9 mouse cellular contexts compared by ENCODE assay signal in the genomic region with DNA sequence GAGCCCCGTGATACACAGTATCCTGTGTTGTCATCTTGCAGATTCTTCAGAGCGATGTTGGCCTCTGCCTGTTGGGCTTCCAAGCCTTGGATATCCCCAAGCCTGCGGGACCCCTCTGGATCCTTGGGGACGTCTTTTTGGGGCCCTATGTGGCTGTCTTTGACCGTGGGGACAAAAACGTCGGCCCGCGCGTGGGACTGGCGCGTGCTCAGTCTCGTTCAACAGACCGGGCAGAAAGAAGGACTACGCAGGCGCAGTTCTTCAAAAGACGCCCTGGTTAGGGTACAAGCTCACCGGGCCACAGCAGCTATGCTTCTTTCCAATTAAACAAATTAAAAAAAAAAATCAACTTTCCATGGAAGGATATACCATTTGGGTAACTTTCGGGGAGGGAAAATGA. TPM values are rescaled to one million over a fixed set of nuclear protein-coding genes. Genes with fewer than 3 reads are reported as not detected.
DNase-seq lines count a peak whose midpoint lies in the region; ATAC-seq lines count a peak whose summit lies in the region.
"Had no signal": no experiment of that assay in that cellular context is flagged by ENCODE, and none has a peak within 500 bp of the region (broad histone marks: within the 10 kb centered on the region; RNA-seq: fewer than 3 reads in every experiment).

No protein-coding gene starts in this region.

- no peak overlapping the region for H3K27ac ChIP-seq in heart, embryonic 16.5 days (ENCODE audit: low read length)
- H3K27ac ChIP-seq in hindbrain, embryonic 15.5 days (replicated peaks) = peak overlapping the region; percentile 80
- no peak overlapping the region for H3K27ac ChIP-seq in liver, embryonic 12.5 days
- no peak overlapping the region for H3K27ac ChIP-seq in stomach, embryonic 14.5 days (ENCODE audit: low read length)

- H3K9me3 ChIP-seq in heart, embryonic 16.5 days (replicated peaks; ENCODE audit: control insufficient read depth, low read length) = no peaks in the 10 kb centered on the region
- H3K9me3 ChIP-seq in hindbrain, embryonic 15.5 days = no peaks in the 10 kb centered on the region
- H3K9me3 ChIP-seq in liver, embryonic 12.5 days (replicated peaks) = no peaks in the 10 kb centered on the region; the same call in 1 of the 2 replicates
- no peaks in the 10 kb centered on the region for H3K9me3 ChIP-seq in stomach, embryonic 14.5 days (ENCODE audit: control insufficient read depth, low read depth, low read length)

- no peak for DNase-seq in heart, postnatal 4 days
- DNase-seq in cerebellum, adult 9-11 months = peak; percentile 89
- no peak for DNase-seq in thymus, postnatal 10 days (ENCODE audit: low spot score in 2 of 2)
- no peak for DNase-seq in spleen, postnatal 14 days (ENCODE audit: low spot score in 2 of 2)

- H3K4me1 ChIP-seq in heart, embryonic 16.5 days (ENCODE audit: control insufficient read depth, insufficient read depth, low read length) = peaks cover 12% of the 10 kb centered on the region
- peaks cover 48% of the 10 kb centered on the region for H3K4me1 ChIP-seq in hindbrain, embryonic 15.5 days (replicated peaks)
- H3K4me1 ChIP-seq in liver, embryonic 12.5 days = peaks cover 35% of the 10 kb centered on the region
- peaks cover 16% of the 10 kb centered on the region; the same call in 1 of the 2 replicates for H3K4me1 ChIP-seq in stomach, embryonic 14.5 days (ENCODE audit: control insufficient read depth, insufficient read depth, low read length)

- H3K9ac ChIP-seq in heart, embryonic 16.5 days (ENCODE audit: low read length) = no peak overlapping the region
- peak overlapping the region; percentile 51 for H3K9ac ChIP-seq in hindbrain, embryonic 15.5 days
- no peak overlapping the region for H3K9ac ChIP-seq in liver, embryonic 12.5 days
- no peak overlapping the region for H3K9ac ChIP-seq in stomach, embryonic 14.5 days (replicated peaks; ENCODE audit: low read depth, low read length)

- H3K4me3 ChIP-seq in heart, embryonic 16.5 days (ENCODE audit: low read length) = peak overlapping the region; percentile 13
- peak overlapping the region; percentile 70 for H3K4me3 ChIP-seq in hindbrain, embryonic 15.5 days
- H3K4me3 ChIP-seq in liver, embryonic 12.5 days = 0 out of 2 replicates have a peak overlapping the region, but pooled peaks have one; percentile 0
- H3K4me3 ChIP-seq in stomach, embryonic 14.5 days (ENCODE audit: low read depth, low read length) = peak overlapping the region; percentile 15

- peak overlapping the region; percentile 33 for H3K4me2 ChIP-seq in heart, embryonic 16.5 days (ENCODE audit: low read depth, low read length)
- peak overlapping the region; percentile 92 for H3K4me2 ChIP-seq in hindbrain, embryonic 15.5 days
- H3K4me2 ChIP-seq in liver, embryonic 12.5 days = peak overlapping the region; percentile 41
- peak overlapping the region; percentile 43 for H3K4me2 ChIP-seq in stomach, embryonic 14.5 days (replicated peaks; ENCODE audit: low read depth, low read length)

- no peaks in the 10 kb centered on the region for H3K36me3 ChIP-seq in heart, embryonic 16.5 days (ENCODE audit: control insufficient read depth, insufficient read depth)
- no peaks in the 10 kb centered on the region for H3K36me3 ChIP-seq in hindbrain, embryonic 15.5 days
- no peaks in the 10 kb centered on the region for H3K36me3 ChIP-seq in liver, embryonic 12.5 days
- H3K36me3 ChIP-seq in stomach, embryonic 14.5 days (ENCODE audit: control insufficient read depth, insufficient read depth, low read length) = no peaks in the 10 kb centered on the region

- no peak for ATAC-seq in heart, embryonic 16.5 days (replicated peaks; ENCODE audit: extremely low read depth, insufficient read depth, low FRiP score)
- no peak for ATAC-seq in hindbrain, embryonic 15.5 days (ENCODE audit: low FRiP score, low read depth)
- ATAC-seq in liver, embryonic 12.5 days = no peak
- ATAC-seq in stomach, embryonic 14.5 days (ENCODE audit: insufficient number of reproducible peaks, insufficient read depth, low FRiP score, low read depth) = no peak

- H3K27me3 ChIP-seq in heart, embryonic 16.5 days (ENCODE audit: control insufficient read depth, insufficient read depth, low read length) = peaks cover 72% of the 10 kb centered on the region
- no peaks in the 10 kb centered on the region; the same call in 1 of the 2 replicates for H3K27me3 ChIP-seq in hindbrain, embryonic 15.5 days
- H3K27me3 ChIP-seq in liver, embryonic 12.5 days (replicated peaks) = peaks cover 87% of the 10 kb centered on the region
- peaks cover 25% of the 10 kb centered on the region for H3K27me3 ChIP-seq in stomach, embryonic 14.5 days (ENCODE audit: control insufficient read depth, insufficient read depth, low read length)

- 11% methylated on average over 19 of the region's 19 CpGs for WGBS in heart, embryonic 16.5 days
- WGBS in hindbrain, embryonic 15.5 days = 7% methylated on average over 19 of the region's 19 CpGs
- 13% methylated on average over 19 of the region's 19 CpGs for WGBS in liver, embryonic 12.5 days (ENCODE audit: insufficient replicate concordance)
- WGBS in stomach, embryonic 14.5 days = 12% methylated on average over 19 of the region's 19 CpGs

RNA-seq across cellular contexts. Expression of a gene that starts 3.9 kb away (rescaled TPM):
- 0.08 and 0.32 TPM in 2 replicates for polyA plus RNA-seq in heart, embryonic 16.5 days (2015; fragmentation: Nextera tagmentation; extraction: Ambion mirVana)
- total RNA-seq in heart, postnatal 4 days (2021) = under 1 TPM; 0.38 to 0.43 TPM
- polyA plus RNA-seq in hindbrain, embryonic 15.5 days (2015; fragmentation: Nextera tagmentation; extraction: Ambion mirVana) = 6.7 and 6.8 TPM in 2 replicates
- polyA plus RNA-seq in liver, embryonic 12.5 days (2016; fragmentation: Nextera tagmentation; extraction: Ambion mirVana) = 0.13 and 0.24 TPM in 2 replicates
- 0.39 and 0.57 TPM in 2 replicates for polyA plus RNA-seq in stomach, embryonic 14.5 days (2014; fragmentation: Nextera tagmentation; extraction: Ambion mirVana)
- total RNA-seq: MEL had no signal

RNA-seq across cellular contexts. Expression of a gene that starts 14.3 kb away (rescaled TPM):
- polyA plus RNA-seq in heart, embryonic 16.5 days (2015; fragmentation: Nextera tagmentation; extraction: Ambion mirVana) = 2.8 and 11.6 TPM in 2 replicates
- total RNA-seq in heart, postnatal 4 days (2021) = under 1 TPM; 0.50 to 0.59 TPM
- polyA plus RNA-seq in hindbrain, embryonic 15.5 days (2015; fragmentation: Nextera tagmentation; extraction: Ambion mirVana) = 2.1 and 2.2 TPM in 2 replicates
- polyA plus RNA-seq in liver, embryonic 12.5 days (2016; fragmentation: Nextera tagmentation; extraction: Ambion mirVana) = 2.5 and 3.1 TPM in 2 replicates
- polyA plus RNA-seq in stomach, embryonic 14.5 days (2014; fragmentation: Nextera tagmentation; extraction: Ambion mirVana) = 1.6 and 2.8 TPM in 2 replicates
- total RNA-seq: MEL had no signal

RNA-seq across cellular contexts. Expression of a gene that starts 32.8 kb away (rescaled TPM):
- polyA plus RNA-seq in heart, embryonic 16.5 days (2015; fragmentation: Nextera tagmentation; extraction: Ambion mirVana) = 64.3 and 73.5 TPM in 2 replicates
- total RNA-seq in heart, postnatal 4 days (2021) = 10 to 100 TPM; 45.5 to 47.2 TPM
- 60.3 and 70.4 TPM in 2 replicates for polyA plus RNA-seq in hindbrain, embryonic 15.5 days (2015; fragmentation: Nextera tagmentation; extraction: Ambion mirVana)
- 51.9 and 54.1 TPM in 2 replicates for polyA plus RNA-seq in liver, embryonic 12.5 days (2016; fragmentation: Nextera tagmentation; extraction: Ambion mirVana)
- 63.2 and 66.7 TPM in 2 replicates for polyA plus RNA-seq in stomach, embryonic 14.5 days (2014; fragmentation: Nextera tagmentation; extraction: Ambion mirVana)

RNA-seq across cellular contexts. Expression of a gene that starts 37.9 kb away (rescaled TPM):
- polyA plus RNA-seq in heart, embryonic 16.5 days (2015; fragmentation: Nextera tagmentation; extraction: Ambion mirVana) = 61.1 and 70.5 TPM in 2 replicates
- 10 to 100 TPM; 42.4 to 46.5 TPM for total RNA-seq in heart, postnatal 4 days (2021)
- 27.5 and 29.4 TPM in 2 replicates for polyA plus RNA-seq in hindbrain, embryonic 15.5 days (2015; fragmentation: Nextera tagmentation; extraction: Ambion mirVana)
- 94.2 and 94.3 TPM in 2 replicates for polyA plus RNA-seq in liver, embryonic 12.5 days (2016; fragmentation: Nextera tagmentation; extraction: Ambion mirVana)
- 54.3 and 56.6 TPM in 2 replicates for polyA plus RNA-seq in stomach, embryonic 14.5 days (2014; fragmentation: Nextera tagmentation; extraction: Ambion mirVana)

RNA-seq across cellular contexts. Expression of a gene that starts 54.6 kb away (rescaled TPM):
- 4.0 and 5.9 TPM in 2 replicates for polyA plus RNA-seq in heart, embryonic 16.5 days (2015; fragmentation: Nextera tagmentation; extraction: Ambion mirVana)
- under 1 TPM; 0.43 to 0.76 TPM for total RNA-seq in heart, postnatal 4 days (2021)
- not detected in 2 replicates for polyA plus RNA-seq in hindbrain, embryonic 15.5 days (2015; fragmentation: Nextera tagmentation; extraction: Ambion mirVana)
- polyA plus RNA-seq in liver, embryonic 12.5 days (2016; fragmentation: Nextera tagmentation; extraction: Ambion mirVana) = 0.08 TPM in 1 of 2 replicates, not detected in the other
- not detected in 2 replicates for polyA plus RNA-seq in stomach, embryonic 14.5 days (2014; fragmentation: Nextera tagmentation; extraction: Ambion mirVana)

Comparison
In these comparisons a context has a peak if more than half of its experiments do, and no peak if none do; other contexts are left out.
1. H3K4me2 ChIP-seq: peak in every context shown above with its lines; median percentile 92 in hindbrain, embryonic 15.5 days; 43 in stomach, embryonic 14.5 days; 41 in liver, embryonic 12.5 days; 33 in heart, embryonic 16.5 days.
2. H3K4me3 ChIP-seq: peak in every context shown above with its lines; median percentile 70 in hindbrain, embryonic 15.5 days; 15 in stomach, embryonic 14.5 days; 13 in heart, embryonic 16.5 days; 0 in liver, embryonic 12.5 days.